Mouse (Mus musculus): ENCODE results near the gene Cybc1.

The Cybc1 gene

DNA sequence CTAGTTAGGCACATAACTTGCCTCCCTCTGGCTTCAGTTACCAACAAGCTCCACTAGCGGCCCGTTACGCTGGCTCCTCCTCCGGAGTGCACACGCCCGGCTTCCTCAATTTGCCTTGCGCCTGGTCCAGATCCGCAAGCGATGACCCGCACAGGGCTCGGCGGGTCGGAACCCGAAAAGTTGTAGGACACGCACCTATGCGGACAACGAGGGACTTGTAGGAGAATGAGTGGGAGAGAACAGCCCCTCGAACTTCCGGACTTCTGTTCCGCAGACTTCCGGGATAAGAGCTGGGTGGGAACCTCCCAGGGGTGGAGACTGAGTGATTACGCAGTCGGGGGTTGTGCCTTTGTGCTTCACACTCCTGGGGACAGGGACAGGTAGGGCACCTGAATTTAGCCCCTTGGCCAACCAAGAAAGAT is at the start of gene Cybc1:
Cybc1 (minus strand) TSS at position 305 of the 422 bp plus-strand sequence.
- ATAC-seq (ENCODE audit: low TSS enrichment): peak; percentile 83

DNA sequence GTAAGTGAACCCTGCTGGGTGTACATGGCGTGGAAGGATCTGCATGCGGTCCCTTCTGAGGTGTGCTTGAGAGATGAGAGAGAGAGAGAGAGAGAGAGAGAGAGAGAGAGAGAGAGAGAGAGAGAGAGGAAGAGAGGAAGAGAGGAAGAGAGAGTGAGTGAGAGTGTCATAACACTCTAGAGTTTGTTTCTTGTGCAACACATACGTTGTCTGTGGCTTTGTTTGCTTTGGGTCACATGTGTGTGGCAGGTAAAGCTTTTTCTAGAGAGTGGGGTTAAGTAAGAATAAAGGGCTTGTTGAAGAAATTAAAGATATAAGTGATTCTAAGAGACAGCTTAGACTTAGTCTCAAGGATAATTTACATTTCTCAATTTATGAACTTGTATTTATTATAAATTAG is 48.9 kb upstream of the Cybc1 start:
- ATAC-seq (ENCODE audit: low TSS enrichment): no peak

DNA sequence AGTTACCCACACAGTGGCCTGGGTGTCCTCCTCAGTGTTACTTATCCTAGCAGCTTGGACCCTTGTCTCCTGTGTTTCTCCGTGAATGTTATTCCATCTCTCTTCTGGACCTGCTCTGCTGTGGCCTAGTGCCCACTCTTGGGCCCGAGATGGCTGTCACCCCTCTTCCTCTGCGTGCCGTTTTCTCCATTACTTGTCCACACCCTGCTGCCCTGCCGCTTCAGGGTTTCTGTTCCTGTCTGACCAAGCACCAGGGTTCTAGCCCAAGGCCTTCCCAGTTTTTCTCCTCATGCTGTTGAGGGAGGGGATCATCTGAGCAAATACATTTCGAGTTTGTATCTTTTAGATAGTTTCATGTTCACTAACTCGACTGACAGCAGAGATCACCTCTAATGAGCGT is 48.4 kb upstream of the Cybc1 start:
- ATAC-seq (ENCODE audit: low TSS enrichment): no peak

DNA sequence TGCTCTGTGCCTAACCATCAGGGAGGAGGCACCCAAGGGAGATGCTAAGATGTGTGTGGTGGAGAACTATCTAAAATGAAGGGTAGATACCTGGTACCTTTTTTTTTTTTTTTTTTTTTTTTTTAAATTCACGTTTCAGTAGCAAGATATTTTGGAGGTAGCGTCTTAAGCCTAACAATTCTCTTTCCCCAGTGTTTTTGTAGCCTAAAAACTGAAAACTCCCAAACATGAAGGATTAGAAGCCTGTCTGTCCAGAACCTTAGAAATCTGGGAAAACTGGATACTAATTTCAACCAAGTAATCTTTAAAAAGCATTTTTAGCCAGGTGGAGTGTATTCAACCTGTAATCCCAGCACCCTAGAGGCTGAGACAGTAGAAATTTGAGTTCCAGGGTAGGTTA is 32.0 kb upstream of the Cybc1 start:
- no peak for ATAC-seq (ENCODE audit: low TSS enrichment)

DNA sequence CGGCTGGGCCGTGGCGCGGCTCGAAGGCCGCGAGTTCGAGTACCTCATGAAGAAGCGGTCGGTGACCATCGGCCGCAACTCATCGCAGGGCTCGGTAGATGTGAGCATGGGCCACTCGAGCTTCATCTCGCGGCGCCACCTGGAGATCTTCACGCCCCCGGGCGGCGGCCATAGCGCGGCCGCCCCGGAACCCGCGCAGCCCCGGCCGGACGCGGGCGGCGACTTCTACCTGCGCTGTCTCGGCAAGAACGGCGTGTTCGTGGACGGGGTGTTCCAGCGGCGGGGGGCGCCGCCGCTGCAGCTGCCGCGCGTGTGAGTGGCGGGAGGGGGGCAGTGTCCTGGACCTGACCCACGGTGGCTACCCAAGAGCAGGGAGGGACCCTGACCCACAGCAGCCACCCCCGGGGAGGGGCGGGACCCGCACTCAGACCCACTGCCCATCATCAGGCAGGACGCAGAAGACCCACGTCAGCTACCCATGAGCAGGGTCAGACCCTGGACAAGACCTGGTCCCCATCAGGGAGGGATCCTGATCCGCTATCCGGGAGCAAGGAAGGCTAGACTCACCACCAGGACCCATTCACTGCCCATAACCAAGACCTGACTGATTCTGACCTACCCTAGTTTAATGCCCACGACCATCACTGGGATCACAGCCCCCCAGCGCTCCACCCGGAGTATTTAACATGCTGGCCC is 31.2 kb upstream of the Cybc1 start:
- ATAC-seq (ENCODE audit: low TSS enrichment): no peak

DNA sequence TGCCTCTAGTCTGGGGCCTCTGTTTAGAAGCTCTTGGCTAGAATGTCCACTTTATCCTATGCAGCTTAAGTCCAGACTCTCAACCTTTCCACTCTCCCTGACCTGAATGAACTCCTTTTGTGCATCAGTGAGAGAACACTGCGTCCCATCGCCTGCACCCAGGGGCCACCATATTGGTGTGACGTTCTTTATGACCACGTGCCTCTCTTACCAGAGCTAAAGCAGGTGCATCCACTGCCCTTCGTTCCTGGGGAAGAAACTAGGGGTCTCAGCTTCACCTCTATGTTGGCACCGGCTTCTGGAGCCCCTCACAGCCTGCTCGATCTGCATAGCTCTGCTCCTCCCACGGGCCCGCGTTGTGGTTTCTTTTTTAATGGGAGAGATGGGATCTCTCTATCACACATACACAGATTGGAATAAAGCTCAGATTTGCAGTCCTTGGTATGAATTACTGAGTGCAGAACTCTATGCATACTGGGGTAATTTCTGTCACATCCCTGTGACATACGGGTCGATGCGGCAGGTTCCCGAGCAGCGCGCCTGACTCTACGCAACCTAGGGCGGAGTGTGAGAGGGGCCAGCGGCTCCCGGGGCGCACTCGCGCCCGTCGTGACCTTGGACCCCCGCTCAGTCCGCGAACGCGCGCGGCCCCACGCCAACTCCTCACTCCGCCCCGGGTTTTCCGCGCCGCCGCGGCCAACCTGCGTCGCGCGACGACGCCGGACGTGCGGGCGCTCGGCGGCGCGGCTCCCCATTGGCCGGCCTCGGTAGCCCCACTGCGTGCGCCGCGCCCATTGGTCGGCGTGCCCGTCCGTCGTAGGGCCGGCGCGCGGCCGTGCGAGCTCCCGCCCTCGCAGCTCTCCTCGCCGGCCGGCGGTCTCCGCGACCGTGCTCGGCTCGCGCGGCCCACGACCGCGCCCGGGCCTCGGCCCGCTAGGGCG is 30.3 kb upstream of the Cybc1 start, which contains the start of gene Foxk2:
Foxk2 (plus strand) TSS at position 831 of the 941 bp plus-strand sequence.
- ATAC-seq (ENCODE audit: low TSS enrichment): peak; percentile 93

DNA sequence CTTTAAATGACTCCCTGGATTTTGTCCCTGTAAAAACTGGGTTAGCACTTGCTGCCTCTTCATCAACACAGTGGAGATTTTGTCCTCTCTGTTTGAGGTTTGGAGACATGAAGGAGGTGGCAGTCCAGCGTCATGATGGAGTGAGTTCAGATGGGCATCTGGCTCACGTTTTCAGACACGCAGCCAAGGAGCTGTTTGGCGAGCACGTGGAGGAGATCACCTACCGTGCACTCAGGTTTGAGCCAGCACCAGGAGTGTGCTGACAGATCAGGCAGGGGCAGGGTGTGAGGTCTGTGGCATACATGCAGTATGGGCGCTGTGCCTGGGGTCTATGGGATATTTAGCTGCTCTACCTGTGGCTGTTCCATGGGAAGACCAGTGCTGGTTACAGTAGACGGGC is 21.1 kb upstream of the Cybc1 start:
- no peak for ATAC-seq (ENCODE audit: low TSS enrichment)

DNA sequence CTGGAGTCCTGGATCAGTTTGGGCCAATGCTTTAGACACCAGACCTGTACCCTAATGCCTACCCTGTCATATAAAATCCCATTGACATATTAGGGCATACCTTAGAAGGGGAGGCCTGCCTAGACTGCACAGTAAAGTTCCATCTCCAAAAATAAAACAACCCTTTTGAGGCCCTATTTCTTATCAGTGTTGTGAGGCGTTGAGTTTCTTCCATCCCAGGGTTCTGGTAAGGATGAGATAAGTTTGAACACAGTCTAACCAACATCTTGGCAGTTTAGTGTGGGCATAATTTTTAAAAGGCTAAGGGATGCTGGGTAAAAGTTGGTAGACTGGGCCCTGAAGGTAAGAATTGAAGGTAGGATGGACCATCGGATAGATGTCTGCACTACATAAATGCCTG is 10.5 kb upstream of the Cybc1 start:
- no peak for ATAC-seq (ENCODE audit: low TSS enrichment)

DNA sequence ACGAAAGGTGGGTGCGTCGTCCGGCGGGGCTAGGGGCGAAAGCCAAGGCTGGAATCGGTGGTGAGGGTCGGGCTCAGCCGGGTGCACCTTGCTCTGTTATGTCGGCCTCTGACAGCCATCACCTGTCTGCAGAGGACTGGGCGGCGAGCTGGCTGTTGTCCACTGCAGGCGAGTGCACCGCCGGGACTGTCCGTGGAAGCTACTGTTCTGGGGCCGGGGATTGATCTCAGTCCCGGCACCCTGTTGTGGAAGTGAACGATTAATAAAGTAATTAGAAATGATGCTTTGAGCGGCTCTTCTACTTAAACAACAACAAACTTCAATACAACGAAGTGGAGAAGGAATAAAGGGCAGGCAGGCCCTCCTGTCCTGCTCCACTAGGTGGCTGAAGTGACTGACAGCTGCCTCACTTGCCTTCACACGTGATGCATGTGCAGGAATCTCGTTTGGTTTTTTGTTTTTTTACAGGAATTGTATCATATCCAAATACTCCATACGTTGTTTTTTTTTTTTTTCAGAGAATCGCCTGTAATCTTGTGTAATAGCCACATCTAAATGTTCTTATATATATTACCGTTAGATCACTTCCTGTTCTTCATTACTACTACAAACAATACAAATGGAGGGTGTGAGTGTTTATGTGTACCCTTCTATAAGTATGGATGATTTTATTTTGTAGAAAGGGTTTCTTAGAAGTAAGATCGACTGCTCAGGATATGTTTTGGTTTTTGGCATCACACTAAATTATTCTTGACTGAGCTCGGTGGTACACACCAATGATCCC is 8.4 kb upstream of the Cybc1 start:
- ATAC-seq (ENCODE audit: low TSS enrichment): no peak; the same call in 1 of the 2 replicates

DNA sequence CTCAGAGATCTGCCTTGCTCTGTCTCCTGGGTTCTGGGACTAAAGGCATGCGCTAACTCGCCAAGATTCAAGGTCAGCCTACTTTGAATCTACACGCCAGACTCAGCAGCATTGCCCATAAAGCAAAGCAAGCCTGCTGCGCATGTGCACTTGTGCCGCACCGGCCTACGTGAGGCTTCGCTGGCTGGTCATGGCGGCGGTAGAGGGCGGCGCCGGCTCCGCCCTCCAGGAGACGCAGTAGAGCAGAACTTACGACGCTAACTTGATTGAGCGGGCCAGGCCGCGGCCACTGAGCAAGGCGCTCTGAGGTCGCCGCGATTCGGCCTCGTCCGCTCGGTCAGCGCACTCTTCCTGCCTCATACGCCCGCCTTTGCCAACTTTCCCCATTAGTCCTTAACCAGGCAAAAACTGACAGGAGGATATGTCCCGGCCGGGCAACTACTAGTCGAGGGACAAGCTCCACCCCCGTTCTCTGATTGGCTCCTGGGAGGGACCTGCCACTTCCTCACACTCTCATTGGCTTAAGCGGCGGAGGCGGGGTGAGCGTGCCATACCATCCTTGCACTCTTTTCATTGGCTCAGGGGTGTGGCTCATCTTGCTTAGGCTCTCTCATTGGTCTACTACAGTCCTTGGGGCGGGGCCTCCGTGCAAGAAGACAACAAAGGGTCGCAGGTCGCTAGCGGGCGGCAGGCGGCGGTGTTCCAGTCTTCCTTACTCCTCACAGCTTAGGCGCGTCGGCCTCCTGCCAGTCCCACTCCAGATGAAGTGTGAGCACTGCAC is 7.6 kb upstream of the Cybc1 start, which contains the start of gene Narf:
Narf (plus strand) TSS at position 690 of the 781 bp plus-strand sequence.
- peak; percentile 96 for ATAC-seq (ENCODE audit: low TSS enrichment)

DNA sequence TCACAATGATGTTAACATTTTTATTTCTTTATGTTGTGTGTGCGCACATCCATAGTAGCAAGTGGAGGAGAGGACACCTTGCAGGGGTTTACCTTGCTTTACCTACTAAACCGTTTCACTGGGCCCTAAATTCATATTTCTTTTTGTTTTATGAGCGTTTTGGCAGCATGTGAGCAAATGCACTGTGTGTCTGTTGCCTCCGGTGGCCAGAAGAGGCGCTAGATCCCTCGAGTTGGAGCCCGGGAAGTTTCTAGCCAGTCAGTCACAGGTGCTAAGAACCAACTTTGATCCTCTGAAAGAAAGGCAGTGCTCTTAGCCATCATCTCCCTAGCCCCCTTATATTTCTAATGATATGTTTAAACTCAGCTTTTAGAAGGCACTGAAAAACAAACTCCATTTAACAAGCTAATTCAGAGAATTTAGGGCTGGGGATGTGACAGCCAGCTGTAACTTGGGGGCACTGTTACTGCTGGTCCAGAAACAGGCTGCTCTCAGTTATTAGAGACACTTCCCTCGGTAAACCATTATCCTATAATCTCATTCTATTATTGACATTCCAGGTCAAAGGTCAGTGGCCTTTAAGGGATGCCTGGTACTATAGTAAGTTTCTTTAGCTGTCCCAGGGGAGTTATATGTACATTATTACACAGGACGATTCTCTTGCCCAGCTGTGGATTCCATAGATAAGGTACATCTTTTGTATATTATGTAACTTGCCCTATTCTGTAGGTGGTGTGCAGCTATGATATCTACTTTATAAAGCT is 6.5 kb upstream of the Cybc1 start:
- no peak for ATAC-seq (ENCODE audit: low TSS enrichment)

DNA sequence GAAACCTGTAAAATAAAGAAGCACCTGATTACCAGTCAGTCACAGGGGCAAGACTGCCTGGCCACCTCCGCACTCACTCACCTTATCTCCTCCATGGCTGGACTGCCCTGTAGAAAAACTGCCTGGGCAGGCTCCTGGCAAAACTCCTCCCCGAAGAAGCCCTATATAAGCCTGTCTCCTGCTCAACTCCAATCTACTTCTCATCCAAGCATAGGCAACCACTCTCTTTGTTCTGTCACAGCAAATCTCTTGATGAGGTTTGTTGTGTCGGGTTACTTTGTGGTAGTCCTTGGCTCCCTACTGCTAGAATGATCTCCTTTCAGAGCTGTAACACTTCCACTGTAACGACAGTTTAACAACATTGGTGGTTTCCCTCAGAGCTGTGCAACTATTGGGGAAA is 3.6 kb upstream of the Cybc1 start:
- ATAC-seq (ENCODE audit: low TSS enrichment): no peak

DNA sequence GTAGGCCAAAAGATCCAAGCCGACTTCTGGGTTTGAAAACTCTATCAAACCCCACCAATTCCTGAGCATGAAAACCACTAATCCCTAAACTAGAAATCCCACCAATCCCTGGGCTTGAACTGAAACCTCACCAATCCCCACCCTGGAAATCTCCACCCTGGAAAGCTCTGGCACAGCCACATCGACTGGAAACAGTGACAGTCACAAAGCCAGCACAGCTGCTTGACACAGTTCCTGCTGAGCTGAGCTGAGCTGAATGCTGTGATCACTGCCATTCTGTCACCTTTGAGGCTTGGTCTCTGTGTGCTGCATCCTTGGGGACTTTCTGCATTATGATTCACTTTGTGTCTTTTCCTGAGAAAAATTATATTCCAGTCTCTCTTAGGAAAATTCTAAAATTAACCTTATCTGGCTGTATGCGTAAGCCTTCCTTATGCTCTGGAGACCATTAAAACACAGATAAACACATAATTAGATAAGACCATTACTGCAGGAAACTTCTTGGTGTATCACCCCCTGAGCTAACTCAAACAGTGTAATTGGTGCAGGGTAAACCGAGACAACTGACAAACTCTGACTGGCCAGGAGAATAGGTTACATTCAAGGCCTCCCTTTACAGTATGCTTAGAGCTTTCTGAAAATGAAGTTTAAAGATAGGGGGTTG is 2.6 kb upstream of the Cybc1 start:
- ATAC-seq (ENCODE audit: low TSS enrichment): no peak

DNA sequence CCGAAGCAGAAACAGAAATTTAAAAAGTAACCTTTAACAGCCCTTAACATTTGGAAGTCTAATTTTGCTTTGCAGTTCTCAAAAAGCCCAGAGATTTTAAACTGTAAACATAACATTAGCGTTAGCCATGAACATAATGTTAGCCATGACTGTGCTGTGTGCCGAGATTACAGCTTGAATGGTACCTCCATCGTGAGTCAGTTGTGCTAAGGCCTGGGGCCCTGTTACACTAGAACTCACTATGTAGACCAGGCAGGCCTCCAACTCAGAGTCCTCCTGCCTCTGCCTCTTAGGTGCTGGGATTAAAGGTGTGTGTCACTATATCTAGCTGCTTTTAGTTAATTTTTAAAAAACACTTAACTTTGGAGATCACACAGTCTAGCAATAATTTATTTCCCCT is 2.1 kb upstream of the Cybc1 start:
- ATAC-seq (ENCODE audit: low TSS enrichment): no peak

DNA sequence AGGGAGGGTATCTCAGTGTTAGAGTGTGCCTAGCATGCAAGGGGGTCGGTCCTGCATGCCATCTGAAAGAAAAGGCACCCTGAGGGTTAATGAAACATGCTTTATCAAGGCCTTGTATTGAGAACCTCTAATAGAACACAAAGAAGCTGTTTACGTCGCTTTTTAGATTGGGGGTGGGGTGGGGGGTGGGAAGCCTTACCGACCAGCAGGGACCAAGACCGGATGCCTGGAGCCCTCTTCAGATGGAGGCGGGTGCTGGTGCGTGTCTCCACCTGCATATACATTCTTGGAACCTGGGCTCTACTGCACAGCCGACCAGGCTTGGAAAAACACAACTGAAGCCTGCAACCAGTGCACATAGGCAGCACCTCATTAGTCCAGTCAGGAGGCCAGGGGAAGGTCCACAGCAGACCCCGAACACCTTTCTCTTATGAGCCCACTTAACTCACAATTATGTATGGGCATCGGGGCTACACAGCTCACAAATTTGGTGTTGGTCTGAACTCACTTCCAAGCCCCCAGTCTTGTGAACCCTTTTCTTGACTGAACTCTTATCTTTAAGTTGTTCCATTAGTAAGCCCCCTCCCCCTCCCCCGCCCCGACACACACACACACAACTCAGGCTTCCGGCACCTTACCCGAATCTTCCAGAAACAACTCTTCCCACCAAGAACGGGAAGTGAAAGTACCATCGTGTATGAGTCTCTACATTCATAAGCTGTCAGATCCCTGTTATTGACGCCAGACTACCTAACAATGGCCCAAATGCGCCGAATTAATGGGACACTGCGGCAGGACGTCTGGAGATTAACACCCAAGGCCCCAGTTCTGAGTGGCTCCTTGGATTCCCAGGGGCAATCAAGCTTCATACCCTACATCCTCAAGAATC is 749 bp downstream of the Cybc1 start:
- no peak for ATAC-seq (ENCODE audit: low TSS enrichment)

DNA sequence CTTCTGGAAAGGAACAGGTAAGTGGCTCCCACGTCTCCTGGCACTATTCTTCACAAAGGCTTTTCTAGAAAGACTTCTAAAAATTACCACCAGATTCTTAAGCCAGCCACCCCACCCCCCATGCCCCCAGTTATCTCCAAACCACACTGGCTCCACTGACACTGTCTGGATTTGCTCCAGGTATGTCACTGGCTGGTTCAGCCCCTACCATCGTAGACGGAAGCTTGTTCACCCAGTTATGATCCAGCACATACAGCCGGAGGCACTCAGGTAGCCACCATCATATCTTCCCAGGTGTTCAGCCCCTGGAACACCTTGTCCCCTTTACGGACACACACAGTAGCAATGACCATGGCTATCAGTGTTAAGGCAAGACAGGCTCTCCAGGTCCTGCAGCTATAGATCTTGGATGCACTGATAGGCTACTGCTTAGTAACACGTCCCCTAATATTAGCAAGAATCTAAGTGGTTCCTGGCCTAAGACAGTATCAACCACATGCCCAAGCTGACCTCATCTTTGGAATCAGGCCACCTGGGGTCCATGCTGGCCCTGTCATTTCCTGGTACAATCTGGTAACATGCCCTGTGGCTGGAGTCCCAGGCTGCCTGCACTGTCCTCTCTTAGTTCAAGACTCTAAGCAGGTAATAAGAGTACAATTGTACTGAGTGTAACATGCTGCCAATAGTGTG is 7.7 kb downstream of the Cybc1 start:
- ATAC-seq (ENCODE audit: low TSS enrichment): no peak

DNA sequence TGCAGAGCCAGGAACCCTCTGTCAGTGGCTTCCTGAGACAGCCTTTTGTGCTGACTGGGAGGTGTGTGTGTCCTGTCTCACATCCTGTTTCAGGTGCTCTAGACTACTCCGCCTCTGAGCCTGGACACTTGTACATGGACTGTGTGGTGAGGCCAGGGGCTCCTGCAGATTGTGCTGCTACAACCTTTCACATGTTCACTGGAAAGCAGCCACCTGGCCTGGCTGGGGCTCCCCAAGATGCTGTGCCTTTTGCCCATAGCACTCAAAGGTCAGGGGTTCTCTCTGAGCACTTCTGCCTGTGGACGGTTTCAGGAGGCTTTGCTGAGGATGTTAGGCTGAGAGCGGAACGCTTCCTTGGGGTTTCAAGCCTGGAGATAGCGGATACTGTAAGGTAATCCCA is 8.4 kb downstream of the Cybc1 start:
- no peak for ATAC-seq (ENCODE audit: low TSS enrichment)

DNA sequence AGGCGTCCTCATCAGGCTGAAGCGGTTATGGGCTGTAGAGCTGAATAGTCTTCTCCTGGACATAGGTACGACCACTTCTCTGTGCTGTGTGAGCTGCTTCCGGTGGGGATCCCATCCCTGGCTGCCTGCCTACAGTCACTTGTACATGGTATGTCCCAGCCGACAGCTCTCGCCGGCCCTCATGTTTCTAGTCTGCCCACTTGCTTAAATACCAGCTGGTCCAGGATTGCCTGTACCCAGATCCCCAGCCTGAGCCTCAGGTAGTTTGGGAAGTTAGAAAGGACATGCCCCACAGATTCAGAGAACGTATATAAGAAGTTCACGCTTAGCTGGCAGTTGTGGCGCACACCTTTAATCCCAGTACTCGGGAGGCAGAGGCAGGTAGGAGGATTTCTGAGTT is 9.3 kb downstream of the Cybc1 start:
- ATAC-seq (ENCODE audit: low TSS enrichment): no peak

Data from frontal cortex, adult (tissue).